Mouse (Mus musculus) forebrain, postnatal 0 days (tissue): ENCODE data around the gene G6pc3. TPM values are rescaled to one million over a fixed set of nuclear protein-coding genes. Genes with fewer than 3 reads are reported as not detected.
A peak's percentile ranks its signal among the peaks of the same experiment; 100 is the strongest.

Source experiments
- ATAC-seq: fragments of 200-750 bp; cut with Nextera tagmentation; 2 replicates; pipeline ENCODE4 v1.8.0; 2017; ENCODE audit warnings: mild to moderate bottlenecking, moderate library complexity
- DNase-seq: peaks from one replicate; pipeline ENCODE4 v3.0.0-alpha.2; 2015
- H3K27ac ChIP-seq: fragments of 300-500 bp; sonication (generic); 2 replicates; pipeline ENCODE4 v1.5.1; 2014; ENCODE audit warnings: low read depth, mild to moderate bottlenecking, antibody characterized with exemption, low read length, moderate library complexity, mixed read lengths
- H3K27me3 ChIP-seq: fragments of 300-500 bp; sonication (generic); 2 replicates; pipeline ENCODE4 v1.6.1; 2014; ENCODE audit warnings: mild to moderate bottlenecking, low read length, mixed read lengths; ENCODE audit not compliant: insufficient read depth
- H3K36me3 ChIP-seq: fragments of 300-500 bp; sonication (generic); 2 replicates; pipeline ENCODE4 v1.6.1; 2014; ENCODE audit warnings: mild to moderate bottlenecking, moderate library complexity; ENCODE audit not compliant: insufficient read depth
- H3K4me1 ChIP-seq: fragments of 300-500 bp; sonication (generic); 2 replicates; pipeline ENCODE4 v1.6.1; 2014; ENCODE audit warnings: antibody characterized with exemption; ENCODE audit not compliant: insufficient read depth
- H3K4me2 ChIP-seq: fragments of 300-500 bp; sonication (generic); 2 replicates; pipeline ENCODE4 v1.6.1; 2014; ENCODE audit warnings: low read depth, mild to moderate bottlenecking, moderate library complexity
- H3K4me3 ChIP-seq: fragments of 300-500 bp; sonication (generic); 2 replicates; pipeline ENCODE4 v1.5.1; 2014; ENCODE audit warnings: low read depth, low read length, mixed read lengths
- H3K9ac ChIP-seq: fragments of 300-500 bp; sonication (generic); 2 replicates; pipeline ENCODE4 v1.6.1; 2014; ENCODE audit warnings: mild to moderate bottlenecking
- H3K9me3 ChIP-seq: fragments of 300-500 bp; sonication (generic); 2 replicates; pipeline ENCODE4 v1.6.1; 2016; ENCODE audit warnings: low read length
- CTCF ChIP-seq: sonication (generic); IDR thresholded peaks from 2 replicates; pipeline ENCODE4 v1.5.1; 2016; ENCODE audit warnings: antibody characterized with exemption, control low read depth, low read depth
- WGBS: fragments of 180-500 bp; shearing (Covaris S2); extraction: QIAGEN DNeasy Blood & Tissue Kit; methylation state at CpG from one replicate; pipeline ENCODE4 v1.1.7; 2014; 5-methylcytosine and 5-hydroxymethylcytosine counted together
- polyA plus RNA-seq: library from polyadenylated mRNA; unstranded; fragments of >200 nt; fragmentation: Nextera tagmentation; extraction: Ambion mirVana; gene quantifications from 2 replicates; pipeline ENCODE4 v1.2.1, GENCODE M21; 2015
- total RNA-seq: library from RNA; depleted of rRNA; stranded (reverse); fragments of >200 nt; gene quantifications from 2 replicates; pipeline ENCODE4 v1.2.3, GENCODE M21; 2014

The G6pc3 gene
- total and polyA plus RNA-seq, 2 experiments from 2014 or later = 32.0 to 32.1 TPM

DNA sequence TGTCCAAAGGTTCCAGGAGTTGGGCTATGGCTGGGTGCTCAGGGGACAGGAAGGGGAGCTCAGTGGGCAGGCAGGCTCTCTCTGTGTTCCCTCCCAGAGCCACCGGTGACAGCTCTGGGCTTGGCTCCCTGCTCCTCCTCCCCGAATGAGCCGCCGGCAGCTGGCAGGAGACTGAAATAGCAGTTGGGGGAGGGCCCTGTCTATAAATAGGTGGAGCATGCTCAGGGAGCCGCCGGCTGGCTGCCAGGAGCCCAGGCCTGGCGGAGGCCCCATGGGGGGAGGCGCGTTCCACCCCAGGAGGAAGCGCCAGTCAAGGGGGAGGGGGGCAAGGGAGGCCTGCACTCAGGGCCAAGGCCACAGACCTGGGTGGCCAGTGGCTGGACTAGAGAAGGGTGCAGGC, 29.4 kb downstream of the G6pc3 start:
- no peaks in the 10 kb centered on the region for H3K27me3 ChIP-seq
- peak overlapping the region; percentile 36 for H3K4me3 ChIP-seq
- DNase-seq (peak; percentile 92), ATAC-seq (peak; percentile 92)
- H3K9me3 ChIP-seq = no peaks in the 10 kb centered on the region
- peak overlapping the region; percentile 83 for H3K27ac ChIP-seq
- WGBS = 0% methylated on average over 10 of the region's 10 CpGs
- peak overlapping the region; percentile 50 for H3K9ac ChIP-seq
- H3K4me1 ChIP-seq = peaks cover 40% of the 10 kb centered on the region
- peaks cover 40% of the 10 kb centered on the region for H3K36me3 ChIP-seq
- H3K4me2 ChIP-seq = peak overlapping the region; percentile 67
- no peak for TF ChIP-seq CTCF

DNA sequence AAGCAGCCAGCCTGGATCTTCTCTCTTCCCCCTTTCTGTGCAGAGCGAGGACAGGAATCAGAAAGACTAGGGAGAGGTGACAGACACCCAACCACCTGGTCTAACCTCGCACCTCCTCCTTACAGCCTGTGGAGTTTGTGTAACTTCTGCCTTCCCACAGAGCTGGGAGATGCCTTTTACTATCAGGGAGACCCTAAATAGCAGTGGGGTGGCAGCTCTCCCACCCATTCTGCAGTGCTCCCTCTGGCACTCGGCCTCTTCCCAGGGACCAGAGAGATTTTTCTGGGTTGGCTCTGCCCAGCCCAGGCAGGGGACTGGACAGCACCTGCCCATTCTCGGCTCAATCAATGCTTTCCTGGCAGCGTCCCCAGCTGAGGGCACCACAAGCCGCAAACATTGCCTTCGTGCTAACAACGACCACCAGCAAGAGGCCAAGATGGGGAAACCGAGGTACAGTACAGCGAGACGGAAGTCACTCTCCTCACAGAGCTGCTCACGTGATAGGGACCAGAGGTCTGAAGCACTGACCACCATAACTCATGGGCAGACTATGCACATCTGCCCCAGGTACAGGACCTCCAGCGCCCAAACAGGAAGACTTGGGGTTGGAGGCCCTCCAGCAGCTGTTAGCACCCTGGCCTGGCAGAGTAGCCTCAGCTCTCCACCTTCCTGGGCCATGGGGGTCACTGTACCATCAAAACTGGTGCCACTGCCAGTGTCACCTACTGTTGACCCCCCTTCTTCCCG, 30.0 kb downstream of the G6pc3 start:
- peak overlapping the region; percentile 36; the same call in 1 of the 2 replicates for H3K4me3 ChIP-seq
- peak; percentile 42 for ATAC-seq

DNA sequence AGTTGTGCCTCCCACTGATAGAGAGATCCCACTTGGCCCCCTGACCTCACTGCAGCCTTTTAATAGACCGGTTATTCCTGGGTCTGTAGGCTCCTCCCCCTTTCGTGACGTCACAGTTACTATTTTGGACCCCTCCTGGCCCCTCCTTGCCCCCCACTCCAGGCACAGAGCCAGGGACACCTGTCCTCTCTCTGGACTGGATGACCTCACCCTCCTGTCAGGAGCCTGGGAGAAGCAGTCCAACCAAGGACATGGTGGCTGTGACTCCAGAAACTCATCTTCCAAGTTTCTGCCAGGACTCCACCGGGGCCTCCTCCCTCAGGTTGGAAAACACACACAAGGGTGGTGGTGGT, 30.6 kb downstream of the G6pc3 start:
- no peak overlapping the region for H3K4me3 ChIP-seq
- H3K9ac ChIP-seq = no peak overlapping the region
- 75% methylated on average over 4 of the region's 4 CpGs for WGBS
- peaks cover 46% of the 10 kb centered on the region for H3K36me3 ChIP-seq
- no peaks in the 10 kb centered on the region for H3K9me3 ChIP-seq
- H3K27ac ChIP-seq = no peak overlapping the region
- DNase-seq (no peak), ATAC-seq (no peak)
- peaks cover 40% of the 10 kb centered on the region for H3K4me1 ChIP-seq
- TF ChIP-seq CTCF = no peak
- H3K4me2 ChIP-seq = no peak overlapping the region
- no peaks in the 10 kb centered on the region for H3K27me3 ChIP-seq

More for the DNA sequence above, 30.0 kb downstream of the G6pc3 start:
- no peak for TF ChIP-seq CTCF
- Histone ChIP-seq H3K36me3 (peaks cover 46% of the 10 kb centered on the region), H3K27ac (peak overlapping the region; percentile 83), H3K4me2 (peak overlapping the region; percentile 67), H3K4me1 (peaks cover 40% of the 10 kb centered on the region), H3K9ac (no peak overlapping the region), H3K9me3 (no peaks in the 10 kb centered on the region), H3K27me3 (no peaks in the 10 kb centered on the region)
- WGBS = 45% methylated on average over 14 of the region's 14 CpGs
- no peak for DNase-seq

DNA sequence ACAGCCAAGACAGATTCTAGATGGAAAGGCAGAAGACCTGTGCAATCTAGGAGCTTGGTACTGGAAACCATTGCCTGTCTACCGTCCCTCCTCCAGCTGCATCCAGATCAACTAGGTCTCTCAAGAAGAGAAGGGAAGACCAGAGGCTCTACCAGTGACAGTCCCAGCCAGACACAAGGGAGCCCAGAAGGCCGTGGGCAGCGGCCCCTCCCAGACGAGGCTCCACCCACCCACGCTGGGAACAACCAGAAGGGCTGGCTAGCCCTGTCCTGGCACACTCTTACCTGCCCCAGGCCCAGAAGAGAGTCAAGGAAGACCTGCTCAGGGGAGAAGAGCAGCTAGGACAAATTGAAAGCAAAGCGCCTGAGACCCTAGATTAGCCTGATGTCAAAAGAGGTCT, 31.0 kb downstream of the G6pc3 start:
- H3K36me3 ChIP-seq = peaks cover 46% of the 10 kb centered on the region
- H3K4me1 ChIP-seq = peaks cover 37% of the 10 kb centered on the region
- H3K4me3 ChIP-seq = no peak overlapping the region
- DNase-seq (no peak), ATAC-seq (no peak)
- no peaks in the 10 kb centered on the region for H3K27me3 ChIP-seq
- no peak overlapping the region for H3K4me2 ChIP-seq
- no peak overlapping the region for H3K9ac ChIP-seq
- no peak for TF ChIP-seq CTCF
- 68% methylated on average over 6 of the region's 6 CpGs for WGBS
- no peaks in the 10 kb centered on the region for H3K9me3 ChIP-seq
- H3K27ac ChIP-seq = no peak overlapping the region

DNA sequence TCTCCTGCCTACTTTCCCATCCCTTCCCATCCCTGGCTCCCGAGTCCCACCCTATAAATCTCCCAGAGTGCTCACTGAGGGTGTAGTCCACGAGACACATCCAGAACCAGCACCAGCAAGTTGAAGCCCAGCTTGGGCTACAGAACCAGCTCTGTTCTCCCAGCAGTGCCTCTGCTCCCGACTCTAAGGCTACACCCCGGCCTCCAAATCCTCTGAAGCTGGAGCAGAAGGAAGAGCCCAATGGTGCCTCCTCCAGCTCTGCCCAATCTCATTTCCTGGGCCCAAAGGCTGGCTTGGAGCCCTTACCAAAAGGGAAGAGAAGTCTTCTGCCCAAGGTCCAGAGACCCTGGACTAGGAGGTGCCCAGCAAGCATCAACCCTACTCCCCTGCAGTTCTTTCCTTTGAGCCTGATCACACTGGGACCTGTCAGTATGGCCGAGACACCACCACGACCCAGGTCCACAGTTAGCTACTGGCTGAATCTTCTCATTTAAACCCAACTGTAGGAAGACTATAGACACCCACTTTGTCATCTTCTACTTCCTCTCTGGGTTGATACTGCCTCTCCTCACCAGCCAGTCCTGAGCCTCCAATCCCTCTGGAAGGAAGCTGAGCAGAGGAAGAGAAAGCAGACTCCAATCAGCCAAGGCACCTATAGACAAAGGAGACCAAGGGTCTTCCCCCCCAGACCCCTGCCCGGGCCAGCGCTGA, 32.0 kb downstream of the G6pc3 start:
- H3K27me3 ChIP-seq = no peaks in the 10 kb centered on the region
- WGBS = 88% methylated on average over 8 of the region's 8 CpGs
- no peak overlapping the region for H3K4me3 ChIP-seq
- ATAC-seq (no peak), DNase-seq (no peak)
- TF ChIP-seq CTCF = no peak
- H3K27ac ChIP-seq = no peak overlapping the region
- no peaks in the 10 kb centered on the region for H3K9me3 ChIP-seq
- H3K36me3 ChIP-seq = peaks cover 46% of the 10 kb centered on the region
- H3K4me1 ChIP-seq = peaks cover 44% of the 10 kb centered on the region
- H3K9ac ChIP-seq = no peak overlapping the region
- no peak overlapping the region for H3K4me2 ChIP-seq

DNA sequence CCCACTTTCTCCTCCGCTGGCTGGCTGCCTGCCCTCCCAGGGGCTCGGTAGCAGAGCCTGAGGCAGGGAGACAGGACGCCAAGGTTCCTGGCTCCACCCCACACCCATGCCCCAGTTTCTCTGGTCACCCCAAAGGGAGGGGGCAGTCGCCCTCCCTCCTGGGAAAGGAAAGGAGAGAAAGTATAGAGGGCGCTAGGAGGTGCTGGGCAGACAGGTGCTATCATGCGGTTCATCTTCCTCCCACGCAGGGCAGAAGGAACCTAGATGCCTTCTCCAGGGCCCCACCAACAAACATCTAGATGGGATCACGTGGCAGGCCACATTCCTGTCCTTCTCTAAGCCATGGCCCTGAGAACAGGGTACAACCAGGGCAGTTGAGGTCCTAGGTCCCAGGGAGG, 32.5 kb downstream of the G6pc3 start:
- no peaks in the 10 kb centered on the region for H3K27me3 ChIP-seq
- H3K4me3 ChIP-seq = no peak overlapping the region
- H3K27ac ChIP-seq = no peak overlapping the region
- no peak for TF ChIP-seq CTCF
- H3K4me2 ChIP-seq = no peak overlapping the region
- H3K36me3 ChIP-seq = peaks cover 46% of the 10 kb centered on the region
- H3K9me3 ChIP-seq = no peaks in the 10 kb centered on the region
- peaks cover 46% of the 10 kb centered on the region for H3K4me1 ChIP-seq
- DNase-seq (no peak), ATAC-seq (no peak)
- 67% methylated on average over 8 of the region's 8 CpGs for WGBS
- H3K9ac ChIP-seq = no peak overlapping the region

DNA sequence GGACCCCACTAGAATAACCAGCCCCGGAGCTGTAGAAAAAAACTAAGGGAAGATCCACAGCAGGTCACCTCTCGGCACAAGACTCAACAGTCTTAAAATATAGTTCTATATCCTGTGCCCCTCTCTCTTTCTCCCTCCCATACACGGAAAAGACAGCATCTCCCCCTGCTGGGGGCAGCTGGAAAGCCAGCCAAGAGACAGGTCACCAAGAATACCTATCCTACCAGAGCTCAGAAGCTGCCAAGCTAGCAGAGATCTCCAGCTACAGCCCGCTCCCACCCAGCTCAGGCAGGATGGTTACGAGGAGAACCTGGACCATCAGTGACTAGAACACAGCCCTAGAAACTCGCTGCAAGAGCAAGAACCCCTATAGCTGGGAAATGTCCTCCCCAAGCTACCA, 33.7 kb downstream of the G6pc3 start:
- DNase-seq = peak; percentile 68
- WGBS = 47% methylated on average over 6 of the region's 6 CpGs
- H3K36me3 ChIP-seq = peaks cover 42% of the 10 kb centered on the region
- H3K4me2 ChIP-seq = 0 out of 2 replicates have a peak overlapping the region, but pooled peaks have one; percentile 8
- H3K9ac ChIP-seq = no peak overlapping the region
- no peaks in the 10 kb centered on the region for H3K9me3 ChIP-seq
- no peak overlapping the region for H3K27ac ChIP-seq
- ATAC-seq = no peak
- no peak overlapping the region for H3K4me3 ChIP-seq
- peaks cover 40% of the 10 kb centered on the region for H3K4me1 ChIP-seq
- peak; percentile 71 for TF ChIP-seq CTCF
- H3K27me3 ChIP-seq = no peaks in the 10 kb centered on the region
